Mouse (Mus musculus): ENCODE results near the gene Zfp362. TPM values are rescaled to one million over a fixed set of nuclear protein-coding genes. Genes with fewer than 3 reads are reported as not detected.

Zfp362 gene
- total RNA-seq (2022): 10 to 100 TPM; 10.1 to 13.3 (median 12.3) TPM

GRCm38 (mm10) chr4:128806043-128806826, at the start of gene Zfp362:
Zfp362 (minus strand) TSS chr4:128806045.
- no peak for DNase-seq (ENCODE audit: low spot score)

DNA sequence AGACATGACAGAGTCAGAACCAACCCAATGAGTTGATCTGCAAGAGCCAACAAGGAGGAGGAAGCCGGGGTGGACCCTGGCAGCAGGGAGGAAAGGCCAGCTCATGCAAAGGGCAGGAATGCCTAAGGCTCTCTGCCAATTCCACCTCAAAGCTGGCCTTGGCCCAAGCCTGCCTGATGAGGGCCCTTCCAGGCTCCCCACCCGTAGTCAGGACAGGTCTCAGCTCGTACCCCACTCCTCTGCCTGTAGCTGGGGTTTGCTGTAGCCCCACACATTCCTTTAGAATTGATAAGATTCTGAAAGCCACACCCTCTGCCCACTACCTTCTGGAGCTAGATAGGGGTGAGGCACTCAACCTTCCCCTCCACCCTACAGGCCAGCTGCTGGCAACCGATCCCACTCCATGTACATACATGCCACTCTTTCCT, 49.8 kb upstream of the Zfp362 start:
- peak; percentile 13 for DNase-seq (ENCODE audit: low spot score)

GRCm38 (mm10) chr4:128853117-128853516, 47.3 kb upstream of the Zfp362 start:
- DNase-seq (ENCODE audit: low spot score): no peak

- DNase-seq (ENCODE audit: low spot score): no peak
Observed at GRCm38 (mm10) chr4:128852266-128852887, 46.5 kb upstream of the Zfp362 start.

GRCm38 (mm10) chr4:128849686-128850085, 43.8 kb upstream of the Zfp362 start:
- no peak for DNase-seq (ENCODE audit: low spot score)

DNA sequence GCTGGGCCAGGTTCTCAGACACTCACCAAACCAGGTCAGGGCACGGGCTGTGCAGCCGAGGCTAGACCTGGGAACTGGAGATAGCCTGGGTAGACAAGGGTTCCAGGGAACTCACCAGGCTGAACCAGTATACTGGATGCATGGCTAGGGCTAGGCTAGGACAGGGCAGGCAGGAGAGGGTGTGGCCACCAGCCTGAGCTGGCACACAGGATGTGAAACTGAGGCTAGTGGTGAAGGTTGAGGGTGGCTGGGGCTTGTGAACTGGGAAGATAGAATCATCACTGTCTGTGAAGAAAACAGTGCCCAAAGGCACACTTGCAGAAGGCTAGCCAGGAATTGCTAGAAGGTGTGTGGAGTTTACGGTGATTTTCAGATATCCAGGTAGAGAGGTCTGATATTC, 43.1 kb upstream of the Zfp362 start:
- DNase-seq (ENCODE audit: low spot score): no peak

DNA sequence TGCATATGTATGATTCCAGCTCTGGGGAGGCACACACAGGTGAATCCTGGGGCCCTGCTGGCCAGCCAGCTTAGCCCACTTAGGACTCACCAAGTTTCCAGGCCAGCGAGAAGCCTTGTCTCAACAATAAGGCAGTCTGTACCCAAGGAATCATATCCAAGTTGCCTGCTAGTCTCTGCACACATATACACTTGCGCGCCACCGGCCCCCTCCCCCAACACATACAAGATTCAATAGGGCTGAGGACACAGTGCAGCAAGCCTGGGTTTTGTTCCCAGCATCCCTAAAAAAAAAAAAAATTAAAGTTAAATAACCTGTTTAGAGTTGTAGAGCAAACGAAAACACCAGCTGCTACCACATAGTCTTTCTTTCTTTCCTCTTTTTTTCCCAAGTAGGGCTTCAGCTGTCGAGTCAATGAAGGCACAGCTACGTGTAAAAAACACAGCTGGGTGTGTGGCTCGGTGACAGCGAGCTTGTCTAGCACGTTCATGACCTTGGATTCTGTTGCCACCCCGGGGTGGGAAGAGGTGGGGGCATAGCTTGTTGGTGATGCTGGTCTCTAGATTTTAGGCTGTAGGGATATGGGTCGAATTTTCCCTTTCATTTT, 39.6 kb upstream of the Zfp362 start:
- no peak for DNase-seq (ENCODE audit: low spot score)

GRCm38 (mm10) chr4:128844566-128844965, 38.7 kb upstream of the Zfp362 start:
- no peak for DNase-seq (ENCODE audit: low spot score)

DNA sequence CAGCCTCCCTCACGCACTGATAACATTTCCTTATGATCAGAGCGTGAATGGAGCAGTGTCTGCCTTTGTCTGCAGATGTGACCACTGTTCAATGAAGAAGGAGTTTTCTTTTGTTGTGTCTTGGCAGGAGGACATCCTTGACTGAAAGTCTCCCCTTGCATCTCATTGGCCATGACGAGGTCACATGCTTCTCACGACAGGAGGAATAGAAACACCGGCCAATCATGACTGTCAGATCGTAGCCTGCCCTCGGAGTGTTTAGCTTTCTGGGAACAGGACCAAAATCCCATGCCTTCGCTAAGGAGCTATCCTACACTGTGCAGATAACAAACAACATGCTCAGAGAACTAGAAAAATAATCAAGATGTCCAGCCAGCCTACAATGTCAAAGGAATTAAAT, 35.4 kb upstream of the Zfp362 start:
- DNase-seq (ENCODE audit: low spot score): peak; percentile 14

- peak; percentile 38 for DNase-seq (ENCODE audit: low spot score)
Observed at GRCm38 (mm10) chr4:128839811-128840738, 34.2 kb upstream of the Zfp362 start.

DNA sequence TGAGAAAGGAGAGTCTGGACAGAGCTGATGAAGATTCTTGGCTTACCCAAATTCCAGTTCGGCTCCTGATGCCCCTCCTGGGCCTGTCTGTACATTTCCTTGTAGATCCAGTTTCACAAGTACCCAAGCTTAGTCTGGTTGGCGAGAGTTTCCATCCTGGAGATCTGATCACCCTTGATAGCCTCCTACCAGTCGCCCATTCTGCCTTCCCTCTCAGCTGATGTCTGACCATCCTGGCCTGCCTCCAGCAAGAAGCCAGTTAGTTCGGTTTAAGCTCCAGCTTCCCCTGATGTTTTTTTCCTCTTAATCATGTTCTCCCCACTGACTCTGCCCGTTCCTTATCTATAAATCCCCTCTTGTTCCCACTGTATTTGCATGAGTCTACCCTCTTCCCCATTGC, 32.4 kb upstream of the Zfp362 start:
- DNase-seq (ENCODE audit: low spot score): no peak

- DNase-seq (ENCODE audit: low spot score): no peak
Observed at GRCm38 (mm10) chr4:128824131-128824530, 18.3 kb upstream of the Zfp362 start.

DNA sequence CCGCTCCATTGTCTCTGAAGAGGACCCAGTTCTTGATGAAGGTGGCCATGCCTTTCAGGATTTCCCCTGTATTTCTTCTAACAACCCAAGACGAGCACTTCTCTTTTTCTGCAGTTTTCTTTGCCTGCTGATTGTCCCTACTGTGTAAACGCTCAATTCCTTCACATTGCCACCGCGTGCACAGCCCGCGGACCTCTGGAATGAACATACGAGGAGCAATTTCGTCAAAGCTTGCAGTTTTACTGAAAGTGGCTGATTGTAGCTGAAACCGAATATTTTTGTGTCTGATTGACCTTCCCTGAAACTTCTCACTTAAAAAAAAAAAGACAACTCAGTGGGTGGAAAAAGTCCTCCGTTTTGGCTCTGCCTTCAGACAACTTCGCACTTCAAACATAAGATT, 14.7 kb upstream of the Zfp362 start:
- DNase-seq (ENCODE audit: low spot score): no peak

DNA sequence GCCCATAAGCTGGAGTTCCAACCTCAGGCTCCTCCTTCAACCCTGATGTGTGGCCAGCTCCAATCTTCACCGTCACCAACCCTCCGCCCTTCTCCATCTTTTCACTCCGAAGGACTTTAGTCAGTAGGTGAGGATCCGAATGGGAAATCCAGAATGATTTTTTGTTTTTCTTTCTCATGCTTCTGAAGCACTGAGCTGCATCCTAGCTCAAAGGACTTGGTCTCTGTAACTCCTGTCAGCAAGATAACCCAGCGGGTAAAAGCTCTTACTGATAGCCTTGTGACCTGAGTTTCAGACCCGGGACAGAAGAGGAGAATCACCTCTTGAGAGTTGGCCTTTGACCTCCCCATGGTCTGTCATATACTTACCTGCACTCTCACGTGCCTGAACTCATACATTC, 11.2 kb upstream of the Zfp362 start:
- DNase-seq (ENCODE audit: low spot score): no peak

GRCm38 (mm10) chr4:128811382-128812056, 5.7 kb upstream of the Zfp362 start:
- DNase-seq (ENCODE audit: low spot score): peak; percentile 91

DNA sequence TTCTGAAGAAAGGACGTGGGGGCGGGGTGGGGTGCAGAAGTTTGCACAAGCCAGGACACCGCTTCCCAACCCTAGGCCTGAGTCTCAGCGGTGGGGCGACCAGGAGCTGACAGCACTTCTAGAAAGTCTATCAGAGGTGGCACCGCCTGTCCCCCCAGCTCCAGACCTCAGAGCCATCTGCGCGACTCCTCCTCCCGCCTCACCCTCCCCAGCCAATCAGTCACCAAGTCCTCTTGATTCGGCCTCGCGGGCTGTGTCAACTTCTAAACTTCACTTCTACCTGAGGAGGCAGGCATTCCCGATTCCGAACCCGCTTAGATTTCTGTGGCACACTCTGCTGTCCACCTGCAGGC, 958 bp upstream of the Zfp362 start:
- peak; percentile 55 for DNase-seq (ENCODE audit: low spot score)

DNA sequence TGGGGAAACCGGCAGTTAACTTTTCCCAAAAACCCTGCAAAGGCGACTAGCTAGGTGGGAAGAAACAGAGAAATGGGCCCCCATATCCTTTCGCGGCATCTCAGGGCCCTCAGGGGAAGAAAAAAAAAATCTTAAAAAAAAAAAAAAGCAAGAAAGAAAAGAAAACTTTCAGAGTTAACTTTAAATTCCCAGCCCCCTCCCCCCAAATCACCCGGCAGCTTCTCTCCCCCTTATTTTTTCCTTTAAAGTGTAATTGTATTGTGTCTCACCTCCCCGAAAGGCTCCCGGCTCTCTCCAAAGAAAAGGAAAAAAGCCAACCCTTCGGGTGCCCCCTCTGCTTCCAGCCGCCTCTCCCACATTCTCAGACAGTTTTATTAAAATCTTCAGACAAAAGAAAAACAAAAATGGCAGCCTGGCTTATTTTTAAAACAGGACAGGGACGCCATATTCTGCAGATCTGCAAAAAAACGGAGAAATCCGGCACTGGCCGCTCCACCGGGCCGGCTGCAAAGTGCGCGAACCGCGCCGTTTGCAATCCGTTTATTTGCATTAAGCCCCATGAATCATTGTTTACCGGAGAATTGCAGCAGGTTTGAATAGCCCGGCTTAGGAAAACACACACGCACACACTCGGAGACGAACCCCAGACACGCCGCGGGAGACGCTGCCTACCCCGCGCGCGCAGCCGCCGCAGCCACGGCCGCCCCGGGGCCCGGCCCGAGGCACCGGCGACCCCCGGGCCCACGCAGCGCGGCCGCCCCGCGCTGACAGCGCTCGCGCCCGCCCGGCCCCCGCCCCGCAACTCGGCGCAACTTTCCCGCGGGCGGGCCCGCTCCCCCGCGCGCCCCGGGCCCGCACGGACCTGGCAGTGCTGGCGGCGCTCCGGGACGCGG, 449 bp downstream of the Zfp362 start:
- DNase-seq (ENCODE audit: low spot score): peak; percentile 22

DNA sequence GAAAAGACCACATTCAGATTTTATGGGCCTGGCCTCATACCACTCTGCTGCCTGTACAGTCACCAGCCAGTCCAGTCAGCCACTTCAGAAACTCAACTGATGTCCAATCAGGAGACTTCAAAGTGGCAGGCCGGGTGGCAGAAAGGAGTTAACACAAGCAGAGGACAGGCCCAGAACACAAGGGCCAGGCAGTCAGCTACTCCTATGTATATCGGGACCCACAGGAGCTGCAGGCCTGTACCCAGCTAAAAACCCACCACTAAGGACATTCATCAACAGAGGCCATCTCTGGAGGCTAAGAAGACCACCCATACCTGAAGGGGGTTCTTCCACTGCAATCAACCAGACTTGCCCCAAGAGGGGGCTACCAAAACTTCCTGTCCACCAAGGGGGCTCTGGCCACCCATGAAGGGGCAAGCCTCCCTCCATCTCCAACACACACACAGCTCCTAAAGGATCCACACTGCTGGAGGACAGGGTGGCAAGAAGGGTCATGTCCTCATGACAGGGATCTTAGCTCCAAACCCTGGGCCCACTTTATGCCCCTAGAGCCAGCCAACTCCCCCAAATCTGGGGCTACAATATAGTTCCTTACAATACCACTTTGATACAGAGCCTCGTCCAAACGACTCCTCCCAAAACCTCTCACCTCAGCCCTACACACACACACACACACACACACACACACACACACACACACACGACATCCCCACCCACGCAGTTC, 1.3 kb downstream of the Zfp362 start:
- no peak for DNase-seq (ENCODE audit: low spot score)

DNA sequence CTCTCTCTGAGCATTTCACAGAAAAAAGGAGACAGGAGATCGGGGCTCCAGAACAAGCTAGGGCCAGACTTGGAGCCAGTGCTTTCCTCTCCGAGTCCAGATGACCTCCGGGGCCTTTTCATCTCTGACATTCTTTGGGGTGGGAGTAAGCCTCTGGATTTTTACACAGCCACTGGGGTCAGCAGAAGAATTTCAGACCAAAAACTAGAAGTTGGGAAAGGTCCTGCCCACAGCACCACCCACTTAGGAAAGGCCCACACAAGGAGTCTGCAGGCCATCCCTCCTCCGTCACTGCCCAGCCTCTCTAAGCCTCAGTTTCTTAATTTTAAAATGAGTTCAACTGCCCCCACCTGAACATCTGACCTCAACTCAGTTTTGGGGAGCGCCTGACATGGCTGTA, 2.3 kb downstream of the Zfp362 start:
- no peak for DNase-seq (ENCODE audit: low spot score)

Data from heart, adult 8-10 months (tissue).